Mouse (Mus musculus) brain, adult 2 months (tissue): ENCODE measurements at regions not wholly inside any gene's neighbourhood (a gene's known extent, or its start where the extent isn't known, plus 50 kb on each side); places are given as distances from the start of the nearest gene placed in this dataset.

ENCODE experiments used
- DNase-seq: peaks from one replicate; pipeline ENCODE4 v3.0.0; 2011; ENCODE audit warnings: low read depth, low spot score

GRCm38 (mm10) chr3:10575728-10576127, 240.2 kb upstream of the Gm38303 start:
- DNase-seq: no peak

DNA sequence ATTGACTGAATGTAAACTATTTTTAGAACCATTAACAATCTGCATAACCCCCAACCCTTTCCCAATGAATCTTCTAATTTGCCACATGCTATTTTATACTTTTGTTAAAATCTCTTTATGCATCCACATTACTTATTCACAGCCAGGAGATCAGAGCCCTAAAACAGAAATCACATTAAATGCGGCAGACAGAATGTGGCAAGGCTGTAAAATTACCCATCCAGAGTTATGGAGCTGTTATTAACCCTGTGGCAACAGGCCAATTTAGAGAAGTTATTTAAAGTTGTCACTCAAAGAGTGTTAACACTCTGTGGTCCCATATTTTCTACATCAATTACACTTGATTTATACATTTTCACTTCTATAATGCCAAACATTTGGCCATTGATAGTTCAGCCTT, 239.7 kb upstream of the Gm38303 start:
- peak; percentile 7 for DNase-seq

DNA sequence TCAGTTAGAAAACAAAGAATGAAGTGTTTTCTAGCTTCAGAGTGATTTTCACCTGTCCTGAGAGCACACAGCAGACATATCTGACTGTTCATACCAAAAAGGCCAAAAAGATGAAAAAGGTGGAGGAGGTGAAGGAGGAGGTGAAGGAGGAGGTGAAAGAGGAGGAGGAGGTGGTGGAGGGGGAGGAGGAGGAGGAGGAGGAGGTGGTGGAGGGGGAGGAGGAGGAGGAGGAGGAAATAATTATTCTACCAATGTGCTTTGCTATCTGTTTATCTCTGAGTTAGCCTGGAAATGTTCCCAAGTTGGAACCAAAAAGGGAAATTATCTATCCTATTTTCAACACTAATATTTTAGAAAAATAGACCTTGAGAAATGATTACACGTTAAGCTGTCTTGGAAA, 239.3 kb upstream of the Gm38303 start:
- DNase-seq: no peak
